In genomic region chr13:97052667-97053066, GRCm38 (mm10) we compare ENCODE assay signal across 8 mouse cellular contexts. TPM values are rescaled to one million over a fixed set of nuclear protein-coding genes. Genes with fewer than 3 reads are reported as not detected.
DNase-seq lines count a peak whose midpoint lies in the region; ATAC-seq and TF ChIP-seq lines count a peak whose summit lies in the region.

No protein-coding gene starts in this region.

- H3K9ac ChIP-seq in liver, embryonic 13.5 days, result no peak overlapping the region
- H3K9ac ChIP-seq in neural tube, embryonic 15.5 days (replicated peaks), result no peak overlapping the region

- no peaks in the 10 kb centered on the region for H3K9me3 ChIP-seq in forebrain, embryonic 10.5 days
- H3K9me3 ChIP-seq in liver, embryonic 13.5 days (replicated peaks), result no peaks in the 10 kb centered on the region
- H3K9me3 ChIP-seq in neural tube, embryonic 15.5 days (replicated peaks), result no peaks in the 10 kb centered on the region

- no peak overlapping the region for H3K27ac ChIP-seq in spleen, adult 2 months (ENCODE audit: insufficient read depth, low read length)
- H3K27ac ChIP-seq in forebrain, embryonic 10.5 days, result no peak overlapping the region
- no peak overlapping the region for H3K27ac ChIP-seq in liver, embryonic 13.5 days
- no peak overlapping the region for H3K27ac ChIP-seq in neural tube, embryonic 15.5 days (replicated peaks)

- peak in 1 of 2 experiments; percentile 20 for DNase-seq in spleen, adult 2 months (ENCODE audit: low read depth in 1 of 2, low spot score in 2 of 2)
- no peak for DNase-seq in spleen, adult 12 weeks (ENCODE audit: low spot score)
- peak; percentile 40 for DNase-seq in brain, embryonic 18.5 days (ENCODE audit: low read depth, low spot score)
- DNase-seq in forebrain, embryonic 10.5 days (ENCODE audit: extremely low spot score, low spot score), result peak; percentile 72
- DNase-seq in induced T-regulatory cell, adult 2 months (ENCODE audit: low read depth), result peak; percentile 63
- DNase-seq in liver, embryonic 13.5 days, result no peak
- peak; percentile 63 for DNase-seq in urinary bladder, postnatal 25 days (ENCODE audit: low spot score)

- H3K4me1 ChIP-seq in spleen, adult 2 months (ENCODE audit: control insufficient read depth, insufficient read depth, insufficient read length), result no peaks in the 10 kb centered on the region
- H3K4me1 ChIP-seq in forebrain, embryonic 10.5 days, result peaks cover 5% of the 10 kb centered on the region; the same call in 1 of the 2 replicates
- H3K4me1 ChIP-seq in liver, embryonic 13.5 days (replicated peaks), result peaks cover 10% of the 10 kb centered on the region
- H3K4me1 ChIP-seq in neural tube, embryonic 15.5 days, result no peaks in the 10 kb centered on the region

- H3K4me3 ChIP-seq in spleen, adult 2 months (ENCODE audit: extremely low read depth, insufficient read depth, insufficient read length), result no peak overlapping the region
- H3K4me3 ChIP-seq in forebrain, embryonic 10.5 days, result no peak overlapping the region
- H3K4me3 ChIP-seq in liver, embryonic 13.5 days (replicated peaks), result no peak overlapping the region
- H3K4me3 ChIP-seq in neural tube, embryonic 15.5 days (replicated peaks), result no peak overlapping the region

- no peak for TF ChIP-seq POLR2A in spleen, adult 2 months (IDR thresholded peaks at IDR 0.05; ENCODE audit: low read depth, low read length)

- no peaks in the 10 kb centered on the region for H3K36me3 ChIP-seq in spleen, adult 2 months (ENCODE audit: control insufficient read depth, insufficient read depth, low read length)
- H3K36me3 ChIP-seq in forebrain, embryonic 10.5 days (replicated peaks), result no peaks in the 10 kb centered on the region
- H3K36me3 ChIP-seq in liver, embryonic 13.5 days, result no peaks in the 10 kb centered on the region
- no peaks in the 10 kb centered on the region for H3K36me3 ChIP-seq in neural tube, embryonic 15.5 days

- no peaks in the 10 kb centered on the region for H3K27me3 ChIP-seq in spleen, adult 2 months (ENCODE audit: control insufficient read depth, insufficient read depth, low read length)
- no peaks in the 10 kb centered on the region for H3K27me3 ChIP-seq in forebrain, embryonic 10.5 days (ENCODE audit: poor library complexity, severe bottlenecking)
- H3K27me3 ChIP-seq in liver, embryonic 13.5 days, result peaks cover 3% of the 10 kb centered on the region; the same call in 1 of the 2 replicates
- H3K27me3 ChIP-seq in neural tube, embryonic 15.5 days (replicated peaks), result no peaks in the 10 kb centered on the region

- ATAC-seq in liver, embryonic 13.5 days (ENCODE audit: low read depth), result 0 out of 2 replicates have a peak, but pooled peaks have one; percentile 18
- peak; percentile 66; the same call in 1 of the 2 replicates for ATAC-seq in neural tube, embryonic 15.5 days (ENCODE audit: low FRiP score)

- 14% methylated on average over 11 of the region's 11 CpGs for WGBS in spleen, adult 2 months
- WGBS in forebrain, embryonic 10.5 days, result 22% methylated on average over 11 of the region's 11 CpGs
- 12% methylated on average over 11 of the region's 11 CpGs for WGBS in liver, embryonic 13.5 days (ENCODE audit: insufficient replicate concordance)
- WGBS in neural tube, embryonic 15.5 days, result 16% methylated on average over 11 of the region's 11 CpGs

- TF ChIP-seq CTCF in spleen, adult 2 months (IDR thresholded peaks at IDR 0.05; ENCODE audit: extremely low read depth, insufficient read depth, insufficient read length, insufficient replicate concordance), result peak; percentile 40; the same call in 1 of the 2 replicates

- H3K4me2 ChIP-seq in liver, embryonic 13.5 days, result no peak overlapping the region
- no peak overlapping the region; the same call in 1 of the 2 replicates for H3K4me2 ChIP-seq in neural tube, embryonic 15.5 days

RNA-seq across cellular contexts. Expression of gene Fam169a, which starts 14.4 kb away (rescaled TPM):
- not detected in 2 replicates for polyA plus RNA-seq in spleen, adult 2 months (2012; rRNA removed)
- polyA plus RNA-seq in forebrain, embryonic 10.5 days (2016; fragmentation: Nextera tagmentation; extraction: Ambion mirVana), result 11.3 and 12.2 TPM in 2 replicates
- polyA plus RNA-seq in liver, embryonic 13.5 days (2015; fragmentation: Nextera tagmentation; extraction: Ambion mirVana), result 2.1 and 2.3 TPM in 2 replicates
- 25.9 and 30.5 TPM in 2 replicates for polyA plus RNA-seq in neural tube, embryonic 15.5 days (2015; fragmentation: Nextera tagmentation; extraction: Ambion mirVana)

RNA-seq across cellular contexts. Expression of gene 1700029F12Rik, which starts 18.5 kb away (rescaled TPM):
- 0.09 TPM in 1 of 2 replicates, not detected in the other for polyA plus RNA-seq in spleen, adult 2 months (2012; rRNA removed)
- polyA plus RNA-seq in forebrain, embryonic 10.5 days (2016; fragmentation: Nextera tagmentation; extraction: Ambion mirVana), result not detected in 2 replicates
- not detected in 2 replicates for polyA plus RNA-seq in liver, embryonic 13.5 days (2015; fragmentation: Nextera tagmentation; extraction: Ambion mirVana)
- not detected in 2 replicates for polyA plus RNA-seq in neural tube, embryonic 15.5 days (2015; fragmentation: Nextera tagmentation; extraction: Ambion mirVana)

RNA-seq across cellular contexts. Expression of gene Gm6169, which starts 46.4 kb away (rescaled TPM):
- 1.3 TPM in 2 replicates for polyA plus RNA-seq in spleen, adult 2 months (2012; rRNA removed)
- 0.37 and 1.7 TPM in 2 replicates for polyA plus RNA-seq in forebrain, embryonic 10.5 days (2016; fragmentation: Nextera tagmentation; extraction: Ambion mirVana)
- 0.79 and 0.97 TPM in 2 replicates for polyA plus RNA-seq in liver, embryonic 13.5 days (2015; fragmentation: Nextera tagmentation; extraction: Ambion mirVana)
- polyA plus RNA-seq in neural tube, embryonic 15.5 days (2015; fragmentation: Nextera tagmentation; extraction: Ambion mirVana), result 1.1 and 1.3 TPM in 2 replicates

Comparison
In these comparisons a context has a peak if more than half of its experiments do, and no peak if none do; other contexts are left out.
1. DNase-seq: peak in brain, embryonic 18.5 days (single experiment), forebrain, embryonic 10.5 days (single experiment), induced T-regulatory cell, adult 2 months (single experiment) and urinary bladder, postnatal 25 days (single experiment); none in spleen, adult 12 weeks (single experiment) and liver, embryonic 13.5 days (single experiment).